Mouse (Mus musculus): ENCODE measurements around the gene Ntm. TPM values are rescaled to one million over a fixed set of nuclear protein-coding genes. Genes with fewer than 3 reads are reported as not detected.

The Ntm gene
- total and polyA plus RNA-seq, 3 experiments: not detected

DNA sequence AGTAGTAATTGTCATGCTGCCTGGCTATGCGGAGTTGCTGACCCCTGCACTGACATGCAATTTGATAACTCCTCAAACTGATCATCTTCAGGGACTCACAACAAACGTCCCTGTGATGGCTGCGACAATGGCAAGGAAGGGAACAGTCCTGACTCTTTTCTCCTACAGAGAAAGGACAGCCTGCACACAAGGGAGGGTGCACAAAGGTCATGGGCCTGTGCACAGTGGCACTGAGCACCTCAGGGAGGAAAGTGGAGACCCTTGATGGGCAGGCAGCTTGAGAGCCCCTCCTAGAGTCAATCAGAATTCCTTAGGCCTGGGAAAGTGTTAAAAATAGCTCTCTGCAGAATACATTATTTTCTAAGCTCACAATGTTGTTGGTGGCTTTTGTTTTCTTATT is 951.5 kb downstream of the Ntm start:
- Histone ChIP-seq H3K4me3 (ENCODE audit: control insufficient read depth in 1 of 2, insufficient read depth in 1 of 2, low read depth in 2 of 2, low read length in 2 of 2) (no peak overlapping the region), H3K79me2 (ENCODE audit: control insufficient read depth, insufficient read depth, low read length, poor library complexity) (no peaks in the 10 kb centered on the region), H3K27me3 (ENCODE audit: control insufficient read depth in 1 of 2, insufficient read depth in 2 of 2, low read length in 2 of 2) (no peaks in the 10 kb centered on the region), H3K9ac (ENCODE audit: control insufficient read depth, low read depth, low read length, poor library complexity, severe bottlenecking) (no peak overlapping the region), H3K4me1 (ENCODE audit: control insufficient read depth in 1 of 2, insufficient read depth in 2 of 2, low read length in 2 of 2) (no peaks in the 10 kb centered on the region), H3K36me3 (ENCODE audit: control insufficient read depth in 1 of 2, insufficient read depth in 2 of 2, low read length in 2 of 2) (no peaks in the 10 kb centered on the region), H3K27ac (ENCODE audit: control insufficient read depth, low read depth, low read length) (no peak overlapping the region), H3K9me3 (replicated peaks; ENCODE audit: insufficient read depth, low read length) (no peaks in the 10 kb centered on the region)
- no peak for DNase-seq (ENCODE audit: low read depth, low spot score)
- no peak for TF ChIP-seq GABPA (IDR thresholded peaks at IDR 0.05; ENCODE audit: low read depth, low read length)
- TF ChIP-seq TCF12 (IDR thresholded peaks at IDR 0.05; ENCODE audit: low read depth, low read length): no peak
- TF ChIP-seq SIN3A (IDR thresholded peaks at IDR 0.05; ENCODE audit: low read length): no peak
- TF ChIP-seq CTCF (IDR thresholded peaks at IDR 0.05 in 2 of 3, conservative IDR thresholded peaks at IDR 0.05 in 1 of 3; ENCODE audit: control insufficient read depth in 1 of 3, insufficient read depth in 1 of 3, low read depth in 2 of 3, low read length in 3 of 3, poor library complexity in 1 of 3, severe bottlenecking in 1 of 3): no peak
- no peak for TF ChIP-seq BHLHE40 (IDR thresholded peaks at IDR 0.05; ENCODE audit: borderline replicate concordance, low read depth, low read length)
- TF ChIP-seq TBP (IDR thresholded peaks at IDR 0.05; ENCODE audit: low read depth, low read length): no peak
- no peak for TF ChIP-seq TAL1 (IDR thresholded peaks at IDR 0.05; ENCODE audit: low read length)
- no peak for TF ChIP-seq POLR2AphosphoS5 (IDR thresholded peaks at IDR 0.05; ENCODE audit: borderline replicate concordance, low read depth, low read length)
- no peak for TF ChIP-seq POLR2A (IDR thresholded peaks at IDR 0.05; ENCODE audit: control insufficient read depth in 1 of 2, insufficient read depth in 1 of 2, low read depth in 1 of 2, low read length in 2 of 2, poor library complexity in 1 of 2)

DNA sequence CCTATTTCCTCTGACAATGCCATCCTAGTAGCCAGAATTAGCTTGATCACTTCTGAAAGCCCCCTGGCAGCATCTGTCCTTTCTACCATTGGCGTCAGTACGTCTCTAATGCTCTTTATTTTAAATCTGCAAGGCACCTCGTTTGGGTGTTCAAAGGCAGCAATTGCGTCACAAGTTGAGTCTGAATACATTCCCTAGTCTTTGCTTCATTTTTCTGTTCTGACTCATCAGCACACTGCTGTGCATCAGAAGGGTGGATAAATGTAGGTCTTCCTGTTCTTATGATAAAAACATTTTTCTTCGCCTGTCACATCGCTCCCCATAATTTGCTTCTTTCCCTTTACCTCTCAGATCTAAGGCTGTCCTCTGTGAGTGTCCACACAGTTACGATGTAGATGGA is 958.4 kb downstream of the Ntm start:
- Histone ChIP-seq H3K4me3 (ENCODE audit: control insufficient read depth in 1 of 2, insufficient read depth in 1 of 2, low read depth in 2 of 2, low read length in 2 of 2) (no peak overlapping the region), H3K27me3 (ENCODE audit: control insufficient read depth in 1 of 2, insufficient read depth in 2 of 2, low read length in 2 of 2) (no peaks in the 10 kb centered on the region), H3K36me3 (ENCODE audit: control insufficient read depth in 1 of 2, insufficient read depth in 2 of 2, low read length in 2 of 2) (no peaks in the 10 kb centered on the region), H3K27ac (ENCODE audit: control insufficient read depth, low read depth, low read length) (no peak overlapping the region), H3K4me1 (ENCODE audit: control insufficient read depth in 1 of 2, insufficient read depth in 2 of 2, low read length in 2 of 2) (no peaks in the 10 kb centered on the region), H3K9ac (ENCODE audit: control insufficient read depth, low read depth, low read length, poor library complexity, severe bottlenecking) (no peak overlapping the region), H3K9me3 (replicated peaks; ENCODE audit: insufficient read depth, low read length) (no peaks in the 10 kb centered on the region), H3K79me2 (ENCODE audit: control insufficient read depth, insufficient read depth, low read length, poor library complexity) (no peaks in the 10 kb centered on the region)
- DNase-seq (ENCODE audit: low read depth, low spot score): no peak
- TF ChIP-seq EP300 (IDR thresholded peaks at IDR 0.05; ENCODE audit: low read depth in 1 of 2, low read length in 2 of 2) (no peak), MAX (IDR thresholded peaks at IDR 0.05; ENCODE audit: low read length) (no peak), HCFC1 (IDR thresholded peaks at IDR 0.05; ENCODE audit: low read depth, low read length) (no peak), POLR2A (IDR thresholded peaks at IDR 0.05; ENCODE audit: control insufficient read depth in 1 of 2, insufficient read depth in 1 of 2, low read depth in 1 of 2, low read length in 2 of 2, poor library complexity in 1 of 2) (no peak), MEF2A (IDR thresholded peaks at IDR 0.05; ENCODE audit: extremely low read depth, insufficient replicate concordance, low read depth, low read length, poor library complexity, severe bottlenecking) (no peak), KAT2A (conservative IDR thresholded peaks at IDR 0.05; ENCODE audit: low read depth, low read length) (no peak), BHLHE40 (IDR thresholded peaks at IDR 0.05; ENCODE audit: borderline replicate concordance, low read depth, low read length) (no peak), ZNF384 (IDR thresholded peaks at IDR 0.05; ENCODE audit: low read depth, low read length) (no peak), ETS1 (IDR thresholded peaks at IDR 0.05; ENCODE audit: low read depth, low read length) (no peak), RAD21 (IDR thresholded peaks at IDR 0.05; ENCODE audit: low read depth, low read length) (no peak), USF1 (IDR thresholded peaks at IDR 0.05; ENCODE audit: low read depth, low read length) (no peak), CHD2 (IDR thresholded peaks at IDR 0.05; ENCODE audit: low read length) (no peak), NRF1 (IDR thresholded peaks at IDR 0.05; ENCODE audit: insufficient read depth, low read depth, low read length, poor library complexity, severe bottlenecking) (no peak), USF2 (IDR thresholded peaks at IDR 0.05; ENCODE audit: borderline replicate concordance in 1 of 2, insufficient read depth in 1 of 2, low read depth in 1 of 2, low read length in 2 of 2) (no peak), UBTF (IDR thresholded peaks at IDR 0.05; ENCODE audit: borderline replicate concordance, insufficient read depth, low read depth, low read length) (no peak)

All from MEL (cell line).